Mouse (Mus musculus) liver, embryonic 14.5 days (tissue): ENCODE results near the gene Fcamr. TPM values are rescaled to one million over a fixed set of nuclear protein-coding genes. Genes with fewer than 3 reads are reported as not detected.

Experiments
- ATAC-seq: fragments of 200-750 bp; cut with Nextera tagmentation; 2 replicates; pipeline ENCODE4 v1.8.0; 2017; ENCODE audit warnings: moderate number of reproducible peaks, mild to moderate bottlenecking, moderate library complexity; ENCODE audit not compliant: insufficient read depth
- DNase-seq, 3 experiments: peaks; one replicate each; pipeline ENCODE4 v3.0.0-alpha.2; 2012 to 2013; ENCODE audit warnings: low read depth in 3 of 3, low spot score in 3 of 3
- H3K27ac ChIP-seq: fragments of 300-500 bp; sonication (generic); 2 replicates; pipeline ENCODE4 v1.5.1; 2014; ENCODE audit warnings: moderate library complexity, mild to moderate bottlenecking, control low read depth, inconsistent platforms
- H3K27me3 ChIP-seq: fragments of 300-500 bp; sonication (generic); 2 replicates; pipeline ENCODE4 v1.6.1; 2014; ENCODE audit warnings: mild to moderate bottlenecking, low read length, moderate library complexity; ENCODE audit not compliant: control insufficient read depth, insufficient read depth
- H3K36me3 ChIP-seq: fragments of 300-500 bp; sonication (generic); replicated peaks from 2 replicates; pipeline ENCODE4 v1.6.1; 2014; ENCODE audit warnings: low read depth; ENCODE audit not compliant: control insufficient read depth, insufficient read depth
- H3K4me1 ChIP-seq, 2 experiments: fragments of 200-500 bp in 1 of 2; fragments of 300-500 bp in 1 of 2; sonication (generic) in 1 of 2; replicated peaks; 2 replicates each; pipeline ENCODE4 v1.6.1; 2012 to 2014; ENCODE audit warnings: antibody characterized with exemption in 1 of 2, inconsistent platforms in 1 of 2, low read length in 1 of 2; ENCODE audit not compliant: control insufficient read depth in 2 of 2, insufficient read depth in 2 of 2
- H3K4me2 ChIP-seq: fragments of 300-500 bp; sonication (generic); 2 replicates; pipeline ENCODE4 v1.6.1; 2014; ENCODE audit warnings: low read depth, mild to moderate bottlenecking, control low read depth, moderate library complexity
- H3K4me3 ChIP-seq, 2 experiments: fragments of 200-500 bp in 1 of 2; fragments of 300-500 bp in 1 of 2; sonication (generic) in 1 of 2; 2 replicates each; pipeline ENCODE4 v1.5.1; 2012 to 2014; ENCODE audit warnings: low read depth in 2 of 2, low read length in 2 of 2, mild to moderate bottlenecking in 2 of 2, control low read depth in 1 of 2, inconsistent platforms in 1 of 2, moderate library complexity in 1 of 2; ENCODE audit not compliant: insufficient read depth in 1 of 2
- H3K9ac ChIP-seq: fragments of 300-500 bp; sonication (generic); replicated peaks from 2 replicates; pipeline ENCODE4 v1.6.1; 2014; ENCODE audit warnings: mild to moderate bottlenecking, control low read depth, moderate library complexity
- H3K9me3 ChIP-seq: fragments of 300-500 bp; sonication (generic); 2 replicates; pipeline ENCODE4 v1.6.1; 2016; ENCODE audit warnings: low read length, mixed read lengths; ENCODE audit not compliant: control insufficient read depth
- CTCF ChIP-seq: IDR thresholded peaks from 2 replicates; pipeline ENCODE4 v1.5.1; 2016; ENCODE audit warnings: antibody characterized with exemption, low read depth, control low read depth
- EP300 ChIP-seq: IDR thresholded peaks from 2 replicates; pipeline ENCODE4 v1.6.1; 2016; ENCODE audit warnings: antibody characterized with exemption, low read depth
- WGBS: fragments of 180-500 bp; shearing (Covaris S2); extraction: QIAGEN DNeasy Blood & Tissue Kit; methylation state at CpG from one replicate; pipeline ENCODE4 v1.1.7; 2014; ENCODE audit not compliant: insufficient replicate concordance; 5-methylcytosine and 5-hydroxymethylcytosine counted together
- polyA plus RNA-seq, 2 experiments: library from polyadenylated mRNA; depleted of rRNA in 1 of 2; stranded (reverse) in 1 of 2; unstranded in 1 of 2; fragments of >200 nt; fragmentation: Nextera tagmentation in 1 of 2; extraction: Ambion mirVana in 1 of 2; gene quantifications; 2 replicates each; pipeline versions ENCODE4 v1.2.1 to v1.2.3; 2012 to 2014

Fcamr gene
- polyA plus RNA-seq, 2 experiments, result not detected

DNA sequence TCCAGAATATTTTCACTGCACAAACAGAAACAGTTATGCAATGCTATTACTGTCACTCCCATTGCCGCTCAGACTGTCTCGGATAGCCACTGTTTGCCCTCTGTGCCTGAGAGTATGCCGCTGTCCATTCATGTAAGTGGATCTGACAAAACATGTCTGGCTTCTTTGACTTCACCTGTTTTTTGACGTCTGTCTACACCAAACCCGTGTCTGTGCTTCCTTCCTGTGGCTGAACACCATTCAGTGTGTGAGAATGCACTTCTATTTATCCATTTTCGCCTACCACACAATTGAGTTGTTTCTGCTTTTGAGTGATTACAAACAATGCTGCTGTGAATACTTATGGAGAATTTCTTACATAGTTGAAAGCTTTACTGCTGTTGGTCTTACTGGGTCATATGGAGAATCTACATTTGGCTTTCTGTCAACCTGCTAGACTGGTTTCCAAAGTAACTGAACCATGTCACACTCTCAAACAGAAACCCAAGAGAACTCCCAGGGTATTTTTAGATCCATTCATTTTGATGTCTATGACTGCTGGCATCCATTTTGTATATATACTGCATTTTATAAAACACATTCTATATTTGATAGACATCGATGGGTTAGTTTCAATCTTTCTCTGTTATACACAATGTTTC, 24.9 kb upstream of the Fcamr start:
- no peak overlapping the region for H3K9ac ChIP-seq
- H3K36me3 ChIP-seq, result no peaks in the 10 kb centered on the region
- 55% methylated on average over 7 of the region's 7 CpGs for WGBS
- no peak overlapping the region for H3K4me2 ChIP-seq
- no peaks in the 10 kb centered on the region for H3K27me3 ChIP-seq
- ATAC-seq, result no peak
- no peak overlapping the region for H3K4me3 ChIP-seq
- no peaks in the 10 kb centered on the region for H3K9me3 ChIP-seq
- DNase-seq, result no peak
- H3K27ac ChIP-seq, result no peak overlapping the region
- TF ChIP-seq CTCF (no peak), EP300 (no peak)
- H3K4me1 ChIP-seq, result 0 out of 4 replicates have a peak, but pooled peaks cover 0 to 1% of the 10 kb centered on the region in 2 experiments

DNA sequence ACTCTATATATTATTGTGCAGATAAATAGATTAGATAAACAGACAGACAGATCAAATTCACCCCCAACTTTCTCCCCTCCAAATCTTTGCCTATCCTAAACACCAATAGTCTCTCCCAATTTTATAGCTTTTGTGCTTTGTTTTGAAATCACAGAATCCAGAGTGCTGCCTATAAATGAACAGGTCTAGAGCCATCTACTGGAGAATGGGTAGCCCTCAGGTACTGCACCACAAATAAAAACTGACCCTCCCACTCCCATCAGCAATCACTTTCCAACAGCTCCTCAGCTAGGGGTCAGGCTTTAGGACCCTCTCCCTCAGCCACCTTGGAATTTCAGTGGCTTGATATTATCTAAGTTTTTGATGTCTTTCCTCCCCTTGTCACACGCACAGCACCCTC, 24.1 kb upstream of the Fcamr start:
- Histone ChIP-seq H3K4me3 (no peak overlapping the region), H3K4me1 (0 out of 4 replicates have a peak, but pooled peaks cover 0 to 1% of the 10 kb centered on the region in 2 experiments), H3K4me2 (no peak overlapping the region), H3K9me3 (no peaks in the 10 kb centered on the region), H3K27me3 (no peaks in the 10 kb centered on the region), H3K27ac (no peak overlapping the region), H3K9ac (no peak overlapping the region), H3K36me3 (no peaks in the 10 kb centered on the region)
- TF ChIP-seq CTCF, result peak; percentile 61
- no peak for TF ChIP-seq EP300
- no peak for ATAC-seq
- no peak for DNase-seq
- 71% methylated on average over 1 of the region's 1 CpGs for WGBS

GRCm38 (mm10) chr1:130779867-130780266, 20.8 kb upstream of the Fcamr start:
- Histone ChIP-seq H3K27ac (no peak overlapping the region), H3K4me1 (no peaks in the 10 kb centered on the region), H3K9me3 (no peaks in the 10 kb centered on the region), H3K27me3 (no peaks in the 10 kb centered on the region), H3K4me3 (no peak overlapping the region), H3K4me2 (no peak overlapping the region), H3K36me3 (no peaks in the 10 kb centered on the region), H3K9ac (no peak overlapping the region)
- no peak for ATAC-seq
- TF ChIP-seq CTCF, result no peak
- TF ChIP-seq EP300, result no peak
- no peak for DNase-seq
- 76% methylated on average over 3 of the region's 3 CpGs for WGBS

DNA sequence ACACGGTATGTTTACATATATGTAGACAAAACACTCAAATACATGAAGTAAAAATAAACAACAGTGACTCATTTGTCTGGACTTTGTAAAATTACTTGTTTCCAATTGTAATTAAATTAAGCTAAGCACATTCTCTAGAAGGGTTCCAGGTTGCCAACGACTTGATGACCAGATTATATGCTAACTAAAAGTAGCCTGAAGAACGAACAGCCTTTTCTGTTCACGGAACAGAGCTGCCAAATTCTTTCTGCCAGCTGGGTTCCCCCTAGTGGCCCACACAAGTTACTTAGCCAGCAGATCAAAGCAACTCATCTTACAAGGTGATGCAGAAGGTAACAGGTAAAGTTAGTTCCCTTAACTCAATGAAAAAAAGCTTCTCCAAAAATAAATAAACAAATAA, 16.6 kb upstream of the Fcamr start:
- 25% methylated on average over 4 of the region's 4 CpGs for WGBS
- ATAC-seq (peak; percentile 39; the same call in 1 of the 2 replicates), DNase-seq (peak; percentile 14 to 17 (median 17))
- Histone ChIP-seq H3K27me3 (no peaks in the 10 kb centered on the region), H3K4me1 (no peaks in the 10 kb centered on the region), H3K4me2 (no peak overlapping the region), H3K4me3 (no peak overlapping the region), H3K9ac (no peak overlapping the region), H3K36me3 (no peaks in the 10 kb centered on the region), H3K9me3 (no peaks in the 10 kb centered on the region), H3K27ac (no peak overlapping the region)
- TF ChIP-seq CTCF (peak; percentile 74), EP300 (no peak)

GRCm38 (mm10) chr1:130787001-130787400, 13.7 kb upstream of the Fcamr start:
- no peak for TF ChIP-seq EP300
- peak; percentile 63 for TF ChIP-seq CTCF
- Histone ChIP-seq H3K4me3 (no peak overlapping the region), H3K36me3 (no peaks in the 10 kb centered on the region), H3K27ac (no peak overlapping the region), H3K9me3 (no peaks in the 10 kb centered on the region), H3K9ac (no peak overlapping the region), H3K27me3 (no peaks in the 10 kb centered on the region), H3K4me2 (no peak overlapping the region), H3K4me1 (no peaks in the 10 kb centered on the region)
- DNase-seq (no peak), ATAC-seq (no peak)
- 31% methylated on average over 4 of the region's 4 CpGs for WGBS
